Mouse (Mus musculus): ENCODE results near the gene Cic.

GRCm38 (mm10) chr7:25230690-25231285 lies 36.7 kb upstream of the Cic start:
- TF ChIP-seq CTCF (IDR thresholded peaks at IDR 0.05; ENCODE audit: borderline replicate concordance, insufficient read depth, low read depth, low read length) (no peak), POLR2A (IDR thresholded peaks at IDR 0.05; ENCODE audit: borderline replicate concordance, insufficient read depth, low read length) (no peak)

Data from cerebellum, adult 2 months (tissue).